Mouse (Mus musculus) ES-Bruce4 (cell line): ENCODE data around the gene Etfb.

Experiments
- CTCF ChIP-seq: IDR thresholded peaks from one replicate; pipeline ENCODE4 v1.8.1; 2011; ENCODE audit warnings: low read depth, low read length
- EP300 ChIP-seq: IDR thresholded peaks from 2 replicates; pipeline ENCODE4 v1.6.1; 2011; ENCODE audit warnings: low read depth, low read length; ENCODE audit not compliant: insufficient read depth
- POLR2A ChIP-seq: IDR thresholded peaks from one replicate; pipeline ENCODE4 v1.8.1; 2011; ENCODE audit warnings: low read length; ENCODE audit not compliant: insufficient read depth

DNA sequence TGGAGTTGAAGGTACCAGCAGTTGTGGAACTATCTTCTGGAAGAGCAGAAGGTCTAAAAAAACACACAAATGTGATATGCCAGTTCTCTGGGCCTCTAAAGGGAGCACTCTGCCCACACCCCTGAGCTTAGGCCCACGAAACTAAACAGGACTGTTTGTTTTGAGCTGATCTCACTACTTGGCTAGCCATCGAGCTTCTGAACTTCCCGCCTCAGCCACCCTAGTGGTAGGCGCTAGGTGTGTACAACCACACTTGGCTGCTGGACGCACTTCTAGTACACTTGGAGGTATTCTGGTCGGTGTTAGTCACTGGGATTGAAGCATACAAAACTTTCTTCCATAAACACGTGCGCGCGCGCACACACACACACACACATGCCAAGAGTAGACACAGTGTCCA is 7.8 kb downstream of the Etfb start:
- TF ChIP-seq CTCF (no peak), POLR2A (no peak), EP300 (no peak)
